Mouse (Mus musculus): ENCODE data around the gene Tmem179b. TPM values are rescaled to one million over a fixed set of nuclear protein-coding genes. Genes with fewer than 3 reads are reported as not detected.
A peak's percentile ranks its signal among the peaks of the same experiment; 100 is the strongest.
"Not testable (repeated sequence)": the region's sequence is repeated elsewhere in the genome, so short reads cannot be mapped to it uniquely, and the experiment has no call there.

The Tmem179b gene
- total and polyA plus RNA-seq, 3 experiments, result 60.9 to 163 (median 62.7) TPM

GRCm38 (mm10) chr19:8734334-8734733, 39.9 kb downstream of the Tmem179b start:
- no peak for DNase-seq

- DNase-seq, result not testable (repeated sequence)
Measured at GRCm38 (mm10) chr19:8728335-8729099, 45.8 kb downstream of the Tmem179b start.

GRCm38 (mm10) chr19:8727495-8728114, 46.7 kb downstream of the Tmem179b start:
- no peak for DNase-seq

- DNase-seq, result no peak
Measured at GRCm38 (mm10) chr19:8726609-8727390, 47.5 kb downstream of the Tmem179b start.

GRCm38 (mm10) chr19:8725081-8725613, 49.1 kb downstream of the Tmem179b start:
- no peak for DNase-seq

- no peak for DNase-seq
Measured at GRCm38 (mm10) chr19:8724392-8724791, 49.9 kb downstream of the Tmem179b start.

- no peak for DNase-seq
Measured at GRCm38 (mm10) chr19:8723574-8724346, 50.5 kb downstream of the Tmem179b start.

- DNase-seq, result peak; percentile 98
Measured at GRCm38 (mm10) chr19:8722907-8723573, 51.2 kb downstream of the Tmem179b start, which contains the start of gene Slc3a2. Gene Slc3a2, minus strand, starts transcription at chr19:8723369.

GRCm38 (mm10) chr19:8722559-8722906, 51.7 kb downstream of the Tmem179b start:
- no peak for DNase-seq

Small RNA genes lying within 50 kb of the gene (microRNA-seq; reads per million reads assigned to microRNA genes)
- 0 reads per million in 2 experiments for gene Mir6992

Other genes starting within 250 kb of the Tmem179b start
Only the 30 nearest of the 33 such genes appear.
- gene Slc22a6, start 156.4 kb downstream of the Tmem179b start, total RNA-seq (2021), result not detected
- 0.06 TPM in 1 of 2 replicates, not detected in the other for gene Slc22a6, start 156.4 kb downstream of the Tmem179b start, polyA plus RNA-seq (2012; rRNA removed)
- gene Chrm1, start 110.7 kb downstream of the Tmem179b start, total RNA-seq (2021), result 1 to 10 TPM in 1 of 2 experiments, under 1 TPM in 1; 0.86 to 1.9 TPM
- 1.1 and 1.5 TPM in 2 replicates for gene Chrm1, start 110.7 kb downstream of the Tmem179b start, polyA plus RNA-seq (2012; rRNA removed)
- gene Slc3a2, start 51.1 kb downstream of the Tmem179b start, total RNA-seq (2021), result 100 to 1,000 TPM; 202 to 548 TPM
- gene Slc3a2, start 51.1 kb downstream of the Tmem179b start, polyA plus RNA-seq (2012; rRNA removed), result 162 and 192 TPM in 2 replicates
- gene Wdr74, start 38.6 kb downstream of the Tmem179b start, total RNA-seq (2021), result 10 to 100 TPM; 54.3 to 77.1 TPM
- 23.4 and 24.0 TPM in 2 replicates for gene Wdr74, start 38.6 kb downstream of the Tmem179b start, polyA plus RNA-seq (2012; rRNA removed)
- gene 1700092M07Rik, start 33.7 kb downstream of the Tmem179b start, total RNA-seq (2021), result under 1 TPM; 0.79 to 0.84 TPM
- gene 1700092M07Rik, start 33.7 kb downstream of the Tmem179b start, polyA plus RNA-seq (2012; rRNA removed), result not detected in 2 replicates
- 10 to 100 TPM; 80.4 to 95.4 TPM for gene Stx5a, start 33.1 kb downstream of the Tmem179b start, total RNA-seq (2021)
- gene Stx5a, start 33.1 kb downstream of the Tmem179b start, polyA plus RNA-seq (2012; rRNA removed), result 67.1 and 73.5 TPM in 2 replicates
- gene Nxf1, start 17.4 kb downstream of the Tmem179b start, total RNA-seq (2021), result 100 to 1,000 TPM; 102 to 165 TPM
- gene Nxf1, start 17.4 kb downstream of the Tmem179b start, polyA plus RNA-seq (2012; rRNA removed), result 43.4 and 48.0 TPM in 2 replicates
- gene Tmem223, start 3.5 kb downstream of the Tmem179b start, total RNA-seq (2021), result 100 to 1,000 TPM; 114 to 134 TPM
- gene Tmem223, start 3.5 kb downstream of the Tmem179b start, polyA plus RNA-seq (2012; rRNA removed), result 352 and 381 TPM in 2 replicates
- 10 to 100 TPM; 11.9 to 17.2 TPM for gene Taf6l, start 11.9 kb upstream of the Tmem179b start, total RNA-seq (2021)
- gene Taf6l, start 11.9 kb upstream of the Tmem179b start, polyA plus RNA-seq (2012; rRNA removed), result 22.4 and 25.1 TPM in 2 replicates
- 100 to 1,000 TPM in 1 of 2 experiments, 10 to 100 TPM in 1; 71.9 to 103 TPM for gene Polr2g, start 24.1 kb upstream of the Tmem179b start, total RNA-seq (2021)
- 24.0 and 25.9 TPM in 2 replicates for gene Polr2g, start 24.1 kb upstream of the Tmem179b start, polyA plus RNA-seq (2012; rRNA removed)
- gene Zbtb3, start 28.1 kb upstream of the Tmem179b start, total RNA-seq (2021), result 1 to 10 TPM; 2.1 to 3.4 TPM
- gene Zbtb3, start 28.1 kb upstream of the Tmem179b start, polyA plus RNA-seq (2012; rRNA removed), result 1.9 and 2.4 TPM in 2 replicates
- gene Ttc9c, start 44.9 kb upstream of the Tmem179b start, total RNA-seq (2021), result 10 to 100 TPM; 28.8 to 39.3 TPM
- 5.4 and 7.0 TPM in 2 replicates for gene Ttc9c, start 44.9 kb upstream of the Tmem179b start, polyA plus RNA-seq (2012; rRNA removed)
- 10 to 100 TPM; 56.3 to 57.4 TPM for gene Hnrnpul2, start 45.5 kb upstream of the Tmem179b start, total RNA-seq (2021)
- gene Hnrnpul2, start 45.5 kb upstream of the Tmem179b start, polyA plus RNA-seq (2012; rRNA removed), result 8.4 and 10.0 TPM in 2 replicates
- gene AC129217.1, start 55.3 kb upstream of the Tmem179b start, total RNA-seq (2021), result 10 to 100 TPM in 1 of 2 experiments, not detected in 1; 11.6 TPM
- not detected in 2 replicates for gene AC129217.1, start 55.3 kb upstream of the Tmem179b start, polyA plus RNA-seq (2012; rRNA removed)
- 100 to 1,000 TPM; 178 to 191 TPM for gene Bscl2, start 63.0 kb upstream of the Tmem179b start, total RNA-seq (2021)
- gene Bscl2, start 63.0 kb upstream of the Tmem179b start, polyA plus RNA-seq (2012; rRNA removed), result 373 and 386 TPM in 2 replicates
- gene Gng3, start 64.7 kb upstream of the Tmem179b start, total RNA-seq (2021), result 1 to 10 TPM; 5.7 to 7.0 TPM
- 6.8 and 7.3 TPM in 2 replicates for gene Gng3, start 64.7 kb upstream of the Tmem179b start, polyA plus RNA-seq (2012; rRNA removed)
- gene Lrrn4cl, start 76.3 kb upstream of the Tmem179b start, total RNA-seq (2021), result 1 to 10 TPM; 2.2 to 6.2 TPM
- gene Lrrn4cl, start 76.3 kb upstream of the Tmem179b start, polyA plus RNA-seq (2012; rRNA removed), result 1.2 and 1.3 TPM in 2 replicates
- gene Ubxn1, start 97.0 kb upstream of the Tmem179b start, total RNA-seq (2021), result 100 to 1,000 TPM; 197 to 224 TPM
- 140 and 142 TPM in 2 replicates for gene Ubxn1, start 97.0 kb upstream of the Tmem179b start, polyA plus RNA-seq (2012; rRNA removed)
- 10 to 100 TPM; 48.7 to 76.9 TPM for gene Uqcc3, start 106.5 kb upstream of the Tmem179b start, total RNA-seq (2021)
- gene Uqcc3, start 106.5 kb upstream of the Tmem179b start, polyA plus RNA-seq (2012; rRNA removed), result 16.0 and 18.1 TPM in 2 replicates
- gene Lbhd1, start 109.3 kb upstream of the Tmem179b start, total RNA-seq (2021), result 10 to 100 TPM in 1 of 2 experiments, 1 to 10 TPM in 1; 5.8 to 13.3 TPM
- gene Lbhd1, start 109.3 kb upstream of the Tmem179b start, polyA plus RNA-seq (2012; rRNA removed), result 0.28 and 1.1 TPM in 2 replicates
- gene Gm49403, start 109.5 kb upstream of the Tmem179b start, total RNA-seq (2021), result not detected
- not detected in 2 replicates for gene Gm49403, start 109.5 kb upstream of the Tmem179b start, polyA plus RNA-seq (2012; rRNA removed)
- 10 to 100 TPM; 46.8 to 53.6 TPM for gene 1810009A15Rik, start 114.4 kb upstream of the Tmem179b start, total RNA-seq (2021)
- 4.3 and 5.6 TPM in 2 replicates for gene 1810009A15Rik, start 114.4 kb upstream of the Tmem179b start, polyA plus RNA-seq (2012; rRNA removed)
- gene Gm49416, start 114.5 kb upstream of the Tmem179b start, total RNA-seq (2021), result 1 to 10 TPM; 3.2 to 4.5 TPM
- gene Gm49416, start 114.5 kb upstream of the Tmem179b start, polyA plus RNA-seq (2012; rRNA removed), result not detected in 2 replicates
- gene Ints5, start 118.5 kb upstream of the Tmem179b start, total RNA-seq (2021), result 10 to 100 TPM; 21.5 to 23.7 TPM
- 23.5 and 29.6 TPM in 2 replicates for gene Ints5, start 118.5 kb upstream of the Tmem179b start, polyA plus RNA-seq (2012; rRNA removed)
- 100 to 1,000 TPM; 172 to 199 TPM for gene Ganab, start 123.6 kb upstream of the Tmem179b start, total RNA-seq (2021)
- 77.2 and 98.7 TPM in 2 replicates for gene Ganab, start 123.6 kb upstream of the Tmem179b start, polyA plus RNA-seq (2012; rRNA removed)
- gene B3gat3, start 145.9 kb upstream of the Tmem179b start, total RNA-seq (2021), result 10 to 100 TPM; 57.0 to 70.5 TPM
- gene B3gat3, start 145.9 kb upstream of the Tmem179b start, polyA plus RNA-seq (2012; rRNA removed), result 147 and 159 TPM in 2 replicates
- gene Rom1, start 154.9 kb upstream of the Tmem179b start, total RNA-seq (2021), result 10 to 100 TPM; 37.0 to 46.9 TPM
- 105 and 116 TPM in 2 replicates for gene Rom1, start 154.9 kb upstream of the Tmem179b start, polyA plus RNA-seq (2012; rRNA removed)
- gene Eml3, start 155.1 kb upstream of the Tmem179b start, total RNA-seq (2021), result 10 to 100 TPM; 39.7 to 51.0 TPM
- gene Eml3, start 155.1 kb upstream of the Tmem179b start, polyA plus RNA-seq (2012; rRNA removed), result 70.6 and 80.7 TPM in 2 replicates
- gene Mta2, start 167.4 kb upstream of the Tmem179b start, total RNA-seq (2021), result 10 to 100 TPM; 81.8 to 86.1 TPM
- 15.9 and 20.6 TPM in 2 replicates for gene Mta2, start 167.4 kb upstream of the Tmem179b start, polyA plus RNA-seq (2012; rRNA removed)
- gene Tut1, start 179.4 kb upstream of the Tmem179b start, total RNA-seq (2021), result 10 to 100 TPM; 19.6 to 23.9 TPM
- gene Tut1, start 179.4 kb upstream of the Tmem179b start, polyA plus RNA-seq (2012; rRNA removed), result 16.3 and 22.4 TPM in 2 replicates

All from adrenal gland, adult 2 months (tissue).